Mouse (Mus musculus): ENCODE measurements around the gene Ccdc182. TPM values are rescaled to one million over a fixed set of nuclear protein-coding genes. Genes with fewer than 3 reads are reported as not detected.

Ccdc182 gene
- polyA plus RNA-seq, 1 experiment from 2014 or later = not detected

DNA sequence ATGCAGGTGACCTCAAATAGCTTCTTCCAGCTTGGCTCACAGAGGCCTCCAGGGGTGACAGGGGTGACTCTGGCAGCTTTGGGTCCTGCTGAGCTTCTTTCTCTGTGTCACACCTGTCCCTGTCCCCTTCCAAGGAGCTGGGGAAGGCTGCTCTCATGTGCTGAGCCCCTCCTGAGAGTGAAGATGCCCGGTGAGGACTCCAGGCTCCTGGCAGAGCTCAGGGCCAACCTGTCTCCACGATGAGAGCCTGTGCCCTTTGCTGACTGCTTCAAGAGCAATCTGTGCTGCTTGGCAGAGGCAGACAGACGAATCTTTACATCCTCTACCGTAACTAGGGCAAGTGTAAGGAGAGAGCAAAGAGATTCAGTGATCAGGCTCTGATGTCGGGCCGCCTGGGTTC lies 16.9 kb downstream of the Ccdc182 start:
- no peaks in the 10 kb centered on the region for H3K27me3 ChIP-seq (ENCODE audit: control insufficient read depth, insufficient read depth, low read depth, low read length)
- H3K4me1 ChIP-seq (ENCODE audit: control insufficient read depth, low read depth, low read length) = no peaks in the 10 kb centered on the region
- H3K27ac ChIP-seq (ENCODE audit: low read length) = no peak overlapping the region
- WGBS (ENCODE audit: insufficient replicate concordance) = 58% methylated on average over 6 of the region's 6 CpGs
- no peaks in the 10 kb centered on the region for H3K9me3 ChIP-seq (replicated peaks; ENCODE audit: control insufficient read depth, low read length)
- H3K4me2 ChIP-seq (ENCODE audit: low read depth, low read length) = no peak overlapping the region
- no peaks in the 10 kb centered on the region for H3K36me3 ChIP-seq (ENCODE audit: control insufficient read depth, insufficient read depth)
- ATAC-seq (ENCODE audit: low read depth) = no peak
- H3K9ac ChIP-seq (ENCODE audit: low read depth, low read length) = no peak overlapping the region
- no peak overlapping the region for H3K4me3 ChIP-seq (ENCODE audit: low read depth, low read length)

DNA sequence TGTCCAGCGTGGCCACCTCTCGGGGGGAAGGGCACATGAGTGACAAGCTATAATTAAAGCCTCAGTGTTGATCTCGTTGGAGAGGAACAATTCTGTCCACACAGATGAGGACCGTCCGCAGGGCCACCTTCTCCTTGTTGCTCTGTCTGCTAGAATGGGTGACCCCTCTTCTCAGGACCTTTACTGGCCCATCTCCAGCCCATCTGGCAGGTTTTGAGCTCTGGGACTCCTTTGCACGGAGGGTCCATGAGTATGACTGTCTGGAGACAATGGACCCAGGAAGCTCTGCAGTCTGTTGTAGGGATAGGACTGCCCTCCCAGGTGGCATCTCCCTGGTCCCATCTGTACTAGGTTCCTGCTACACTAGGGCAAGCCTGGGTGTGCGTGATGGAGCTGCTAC lies 17.7 kb downstream of the Ccdc182 start:
- Histone ChIP-seq H3K9ac (ENCODE audit: low read depth, low read length) (no peak overlapping the region), H3K27me3 (ENCODE audit: control insufficient read depth, insufficient read depth, low read depth, low read length) (no peaks in the 10 kb centered on the region), H3K27ac (ENCODE audit: low read length) (no peak overlapping the region), H3K4me3 (ENCODE audit: low read depth, low read length) (no peak overlapping the region), H3K4me1 (ENCODE audit: control insufficient read depth, low read depth, low read length) (no peaks in the 10 kb centered on the region), H3K9me3 (replicated peaks; ENCODE audit: control insufficient read depth, low read length) (no peaks in the 10 kb centered on the region), H3K36me3 (ENCODE audit: control insufficient read depth, insufficient read depth) (no peaks in the 10 kb centered on the region), H3K4me2 (ENCODE audit: low read depth, low read length) (no peak overlapping the region)
- WGBS (ENCODE audit: insufficient replicate concordance) = 51% methylated on average over 7 of the region's 7 CpGs
- no peak for ATAC-seq (ENCODE audit: low read depth)

DNA sequence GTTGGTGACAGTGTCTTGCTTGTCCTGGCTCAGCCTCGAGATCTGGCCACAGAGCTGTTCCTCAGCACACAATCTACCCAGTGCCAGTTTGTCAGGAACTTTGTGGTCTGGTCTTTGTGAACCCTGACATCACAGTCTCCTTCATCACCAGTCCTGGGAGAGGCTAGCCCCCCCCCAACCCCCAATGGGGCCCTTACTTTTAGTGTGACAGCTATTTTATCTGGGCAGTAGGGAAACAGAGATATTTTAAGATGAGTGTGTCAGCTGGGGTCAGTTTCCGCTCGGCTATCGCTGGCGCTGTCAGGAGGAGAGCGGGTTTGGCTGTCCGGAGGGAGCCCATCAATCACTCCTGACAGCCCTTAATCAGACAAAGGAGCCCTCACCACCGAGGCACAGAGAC lies 19.7 kb downstream of the Ccdc182 start:
- H3K36me3 ChIP-seq (ENCODE audit: control insufficient read depth, insufficient read depth) = no peaks in the 10 kb centered on the region
- 4% methylated on average over 8 of the region's 8 CpGs for WGBS (ENCODE audit: insufficient replicate concordance)
- H3K9ac ChIP-seq (ENCODE audit: low read depth, low read length) = no peak overlapping the region
- no peak overlapping the region for H3K4me3 ChIP-seq (ENCODE audit: low read depth, low read length)
- ATAC-seq (ENCODE audit: low read depth) = 0 out of 2 replicates have a peak, but pooled peaks have one; percentile 5
- H3K27ac ChIP-seq (ENCODE audit: low read length) = no peak overlapping the region
- no peaks in the 10 kb centered on the region for H3K9me3 ChIP-seq (replicated peaks; ENCODE audit: control insufficient read depth, low read length)
- no peak overlapping the region for H3K4me2 ChIP-seq (ENCODE audit: low read depth, low read length)
- no peaks in the 10 kb centered on the region for H3K27me3 ChIP-seq (ENCODE audit: control insufficient read depth, insufficient read depth, low read depth, low read length)
- H3K4me1 ChIP-seq (ENCODE audit: control insufficient read depth, low read depth, low read length) = no peaks in the 10 kb centered on the region

DNA sequence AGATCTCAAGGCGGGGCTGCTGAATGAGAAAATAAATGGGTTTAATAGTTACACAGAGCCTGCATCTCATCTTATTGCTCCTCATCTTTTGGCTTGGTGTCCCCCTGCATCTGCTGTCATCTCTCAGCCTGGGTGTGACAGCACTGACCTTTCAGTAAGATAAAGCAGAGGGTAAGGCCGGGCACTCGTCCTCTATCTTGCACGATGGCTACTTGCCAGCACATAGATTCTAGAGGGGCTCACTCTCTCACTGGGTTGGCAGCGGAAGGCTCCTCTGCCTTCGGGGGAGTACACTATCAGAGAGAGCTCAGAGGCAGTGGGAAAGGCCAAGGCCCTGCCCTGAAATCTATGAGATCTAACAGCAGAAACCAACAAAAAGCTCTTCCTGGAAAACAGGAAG lies 20.6 kb downstream of the Ccdc182 start:
- Histone ChIP-seq H3K9ac (ENCODE audit: low read depth, low read length) (no peak overlapping the region), H3K4me1 (ENCODE audit: control insufficient read depth, low read depth, low read length) (no peaks in the 10 kb centered on the region), H3K36me3 (ENCODE audit: control insufficient read depth, insufficient read depth) (no peaks in the 10 kb centered on the region), H3K9me3 (replicated peaks; ENCODE audit: control insufficient read depth, low read length) (no peaks in the 10 kb centered on the region), H3K4me2 (ENCODE audit: low read depth, low read length) (no peak overlapping the region), H3K27ac (ENCODE audit: low read length) (no peak overlapping the region), H3K4me3 (ENCODE audit: low read depth, low read length) (no peak overlapping the region), H3K27me3 (ENCODE audit: control insufficient read depth, insufficient read depth, low read depth, low read length) (no peaks in the 10 kb centered on the region)
- 24% methylated on average over 6 of the region's 6 CpGs for WGBS (ENCODE audit: insufficient replicate concordance)
- ATAC-seq (ENCODE audit: low read depth) = no peak

DNA sequence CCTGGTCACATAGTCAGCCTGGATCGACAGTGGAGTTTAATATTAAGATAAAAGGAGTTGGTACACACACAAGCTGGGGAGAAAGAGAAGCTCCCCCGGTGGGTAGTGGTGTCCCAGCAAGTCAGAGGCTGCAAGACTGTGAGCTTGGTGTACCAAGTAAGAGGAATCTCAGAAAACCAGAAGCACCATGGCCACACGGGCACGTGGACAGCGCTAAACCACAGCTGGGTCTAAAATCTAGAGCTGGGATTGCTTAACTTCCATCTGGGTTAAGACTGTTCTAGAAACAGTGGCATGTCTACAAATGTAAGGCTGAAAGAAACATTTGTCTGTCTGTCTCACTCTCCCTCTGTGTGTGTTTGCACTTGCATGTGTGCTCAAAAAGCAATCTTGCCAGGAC lies 21.5 kb downstream of the Ccdc182 start:
- Histone ChIP-seq H3K36me3 (ENCODE audit: control insufficient read depth, insufficient read depth) (no peaks in the 10 kb centered on the region), H3K27me3 (ENCODE audit: control insufficient read depth, insufficient read depth, low read depth, low read length) (no peaks in the 10 kb centered on the region), H3K4me2 (ENCODE audit: low read depth, low read length) (no peak overlapping the region), H3K27ac (ENCODE audit: low read length) (no peak overlapping the region), H3K4me3 (ENCODE audit: low read depth, low read length) (no peak overlapping the region), H3K4me1 (ENCODE audit: control insufficient read depth, low read depth, low read length) (no peaks in the 10 kb centered on the region), H3K9me3 (replicated peaks; ENCODE audit: control insufficient read depth, low read length) (no peaks in the 10 kb centered on the region), H3K9ac (ENCODE audit: low read depth, low read length) (no peak overlapping the region)
- no peak for ATAC-seq (ENCODE audit: low read depth)
- 32% methylated on average over 5 of the region's 5 CpGs for WGBS (ENCODE audit: insufficient replicate concordance)

DNA sequence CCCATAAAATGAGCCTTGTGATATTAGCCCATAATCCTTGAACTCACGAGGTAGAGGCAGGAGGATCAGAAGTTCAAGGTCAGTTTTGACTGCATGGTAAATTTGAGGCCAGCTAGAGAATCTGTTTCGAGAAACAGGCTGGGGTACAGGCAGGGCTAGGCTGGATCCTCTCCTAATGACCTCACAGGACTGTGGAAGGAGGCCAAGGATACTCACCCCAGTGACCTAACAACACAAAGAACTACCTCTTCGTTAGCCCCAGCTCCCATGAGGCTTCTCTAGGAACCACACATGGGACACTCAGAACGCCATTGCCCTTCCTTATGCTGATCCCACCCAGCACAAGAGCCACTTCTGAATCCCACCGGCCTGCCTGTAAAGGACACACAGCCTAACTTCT lies 25.0 kb downstream of the Ccdc182 start:
- Histone ChIP-seq H3K4me1 (ENCODE audit: control insufficient read depth, low read depth, low read length) (no peaks in the 10 kb centered on the region), H3K4me3 (ENCODE audit: low read depth, low read length) (no peak overlapping the region), H3K27ac (ENCODE audit: low read length) (no peak overlapping the region), H3K27me3 (ENCODE audit: control insufficient read depth, insufficient read depth, low read depth, low read length) (no peaks in the 10 kb centered on the region), H3K4me2 (ENCODE audit: low read depth, low read length) (no peak overlapping the region), H3K9ac (ENCODE audit: low read depth, low read length) (no peak overlapping the region), H3K36me3 (ENCODE audit: control insufficient read depth, insufficient read depth) (no peaks in the 10 kb centered on the region), H3K9me3 (replicated peaks; ENCODE audit: control insufficient read depth, low read length) (no peaks in the 10 kb centered on the region)
- 62% methylated on average over 5 of the region's 5 CpGs for WGBS (ENCODE audit: insufficient replicate concordance)
- no peak for ATAC-seq (ENCODE audit: low read depth)

DNA sequence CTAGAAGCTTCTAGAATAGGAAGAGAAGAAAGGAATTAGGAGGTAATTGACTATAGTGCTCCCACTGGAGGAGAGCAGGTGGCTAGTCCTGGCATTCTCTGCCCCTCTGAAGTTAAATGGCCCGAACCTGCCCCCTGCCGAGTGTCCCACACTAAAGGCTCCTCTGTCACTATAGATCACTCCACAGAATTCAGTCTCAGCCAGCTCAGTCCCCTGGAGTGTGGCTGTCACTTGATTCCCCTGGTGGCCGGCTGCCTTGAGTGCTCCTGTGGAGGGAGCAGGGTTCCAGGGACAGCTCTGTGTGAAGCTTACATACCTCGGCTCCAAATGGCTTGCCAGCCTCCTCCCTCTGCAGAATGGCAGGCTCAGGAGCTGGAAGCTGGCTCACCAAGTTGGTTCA lies 33.2 kb downstream of the Ccdc182 start:
- Histone ChIP-seq H3K4me1 (ENCODE audit: control insufficient read depth, low read depth, low read length) (no peaks in the 10 kb centered on the region), H3K9ac (ENCODE audit: low read depth, low read length) (no peak overlapping the region), H3K4me3 (ENCODE audit: low read depth, low read length) (no peak overlapping the region), H3K27me3 (ENCODE audit: control insufficient read depth, insufficient read depth, low read depth, low read length) (no peaks in the 10 kb centered on the region), H3K9me3 (replicated peaks; ENCODE audit: control insufficient read depth, low read length) (no peaks in the 10 kb centered on the region), H3K4me2 (ENCODE audit: low read depth, low read length) (no peak overlapping the region), H3K27ac (ENCODE audit: low read length) (no peak overlapping the region), H3K36me3 (ENCODE audit: control insufficient read depth, insufficient read depth) (no peaks in the 10 kb centered on the region)
- ATAC-seq (ENCODE audit: low read depth) = no peak
- 28% methylated on average over 4 of the region's 4 CpGs for WGBS (ENCODE audit: insufficient replicate concordance)

DNA sequence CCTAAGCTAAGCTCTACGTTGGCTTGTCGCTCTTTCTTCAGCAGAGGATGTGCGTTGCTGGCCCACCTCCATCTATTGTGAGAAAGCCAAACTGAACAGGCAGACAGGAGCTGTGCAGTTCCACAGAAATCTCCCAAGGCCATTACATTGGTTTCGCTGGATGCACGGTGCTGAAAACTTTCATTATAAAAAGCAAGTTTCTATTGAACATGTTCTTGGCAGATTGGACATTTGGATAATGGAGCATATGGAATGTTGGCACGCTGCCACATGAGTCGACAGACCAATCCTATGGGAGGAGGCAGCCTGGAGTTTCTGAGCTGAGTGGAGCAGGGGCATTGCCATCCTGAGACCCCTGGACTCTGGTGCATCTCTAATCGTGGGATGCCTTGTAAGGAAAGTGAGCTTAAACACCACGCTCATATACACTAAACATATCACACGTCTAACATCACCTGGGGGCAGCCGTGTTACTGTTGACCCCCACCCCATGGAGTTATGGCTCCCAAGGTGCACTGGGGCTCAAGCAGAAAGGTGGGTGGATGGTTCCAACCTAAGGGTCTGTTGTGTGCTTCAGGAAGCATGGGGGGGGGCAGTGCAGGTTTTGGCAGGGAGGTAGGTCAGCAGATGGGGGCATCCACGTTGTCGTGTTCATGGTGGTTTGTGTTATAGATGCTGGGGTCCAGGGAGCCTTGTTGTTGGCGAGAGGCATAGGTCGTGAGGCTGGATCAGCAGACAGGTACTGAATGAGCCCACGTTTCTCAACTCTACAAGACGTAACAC lies 35.1 kb downstream of the Ccdc182 start:
- H3K9ac ChIP-seq (ENCODE audit: low read depth, low read length) = no peak overlapping the region
- no peaks in the 10 kb centered on the region for H3K27me3 ChIP-seq (ENCODE audit: control insufficient read depth, insufficient read depth, low read depth, low read length)
- no peaks in the 10 kb centered on the region for H3K4me1 ChIP-seq (ENCODE audit: control insufficient read depth, low read depth, low read length)
- H3K36me3 ChIP-seq (ENCODE audit: control insufficient read depth, insufficient read depth) = no peaks in the 10 kb centered on the region
- no peak overlapping the region for H3K27ac ChIP-seq (ENCODE audit: low read length)
- H3K4me2 ChIP-seq (ENCODE audit: low read depth, low read length) = no peak overlapping the region
- no peak overlapping the region for H3K4me3 ChIP-seq (ENCODE audit: low read depth, low read length)
- no peak for ATAC-seq (ENCODE audit: low read depth)
- H3K9me3 ChIP-seq (replicated peaks; ENCODE audit: control insufficient read depth, low read length) = no peaks in the 10 kb centered on the region
- 70% methylated on average over 17 of the region's 17 CpGs for WGBS (ENCODE audit: insufficient replicate concordance)

DNA sequence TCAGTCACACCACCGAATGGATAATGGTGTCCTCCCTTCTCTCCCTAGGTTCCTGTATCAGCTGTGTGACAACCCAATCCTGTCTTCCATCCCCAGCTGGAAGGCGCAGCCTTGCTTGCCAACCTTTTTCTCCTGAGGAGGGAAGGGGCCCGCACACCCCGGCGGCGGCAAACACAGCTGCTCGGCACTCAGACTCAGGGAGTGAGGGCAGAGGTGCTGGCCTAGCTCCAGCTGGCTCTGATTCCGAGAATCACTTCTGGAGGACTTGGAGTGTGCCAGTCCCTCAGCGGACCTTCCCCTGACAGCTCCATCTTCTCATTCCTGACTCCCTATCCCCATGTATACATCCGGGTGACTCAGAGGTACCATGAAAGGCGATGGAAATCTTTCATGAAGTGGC lies 36.9 kb downstream of the Ccdc182 start:
- no peak for ATAC-seq (ENCODE audit: low read depth)
- Histone ChIP-seq H3K4me3 (ENCODE audit: low read depth, low read length) (no peak overlapping the region), H3K27ac (ENCODE audit: low read length) (no peak overlapping the region), H3K27me3 (ENCODE audit: control insufficient read depth, insufficient read depth, low read depth, low read length) (no peaks in the 10 kb centered on the region), H3K36me3 (ENCODE audit: control insufficient read depth, insufficient read depth) (no peaks in the 10 kb centered on the region), H3K4me1 (ENCODE audit: control insufficient read depth, low read depth, low read length) (no peaks in the 10 kb centered on the region), H3K9ac (ENCODE audit: low read depth, low read length) (no peak overlapping the region), H3K4me2 (ENCODE audit: low read depth, low read length) (no peak overlapping the region), H3K9me3 (replicated peaks; ENCODE audit: control insufficient read depth, low read length) (no peaks in the 10 kb centered on the region)
- 62% methylated on average over 11 of the region's 11 CpGs for WGBS (ENCODE audit: insufficient replicate concordance)
